Comparison of ENCODE assay signal across 23 mouse cellular contexts in genomic region chr10:24008143-24008542, GRCm38 (mm10). TPM values are rescaled to one million over a fixed set of nuclear protein-coding genes. Genes with fewer than 3 reads are reported as not detected.
"Had no signal": no experiment of that assay in that cellular context is flagged by ENCODE, and none has a peak within 500 bp of the region (broad histone marks: within the 10 kb centered on the region; RNA-seq: fewer than 3 reads in every experiment).

No protein-coding gene starts in this region.

- H3K36me3 ChIP-seq: limb, embryonic 12.5 days; limb, embryonic 15.5 days; midbrain, embryonic 12.5 days; midbrain, embryonic 15.5 days; neural tube, embryonic 12.5 days; neural tube, embryonic 15.5 days; stomach, embryonic 15.5 days had no signal

- H3K9me3 ChIP-seq: limb, embryonic 12.5 days; limb, embryonic 15.5 days; midbrain, embryonic 12.5 days; midbrain, embryonic 15.5 days; neural tube, embryonic 12.5 days; neural tube, embryonic 15.5 days; stomach, embryonic 15.5 days had no signal

- H3K4me1 ChIP-seq: limb, embryonic 12.5 days; limb, embryonic 15.5 days; midbrain, embryonic 12.5 days; midbrain, embryonic 15.5 days; neural tube, embryonic 12.5 days; neural tube, embryonic 15.5 days; stomach, embryonic 15.5 days had no signal

- ATAC-seq: inflammation-experienced regulatory T-cells, adult 6 months; intestine, embryonic 16.5 days; midbrain, embryonic 15.5 days had no signal

- H3K4me2 ChIP-seq: limb, embryonic 12.5 days; limb, embryonic 15.5 days; midbrain, embryonic 12.5 days; midbrain, embryonic 15.5 days; neural tube, embryonic 12.5 days; neural tube, embryonic 15.5 days; stomach, embryonic 15.5 days had no signal

- H3K4me3 ChIP-seq: limb, embryonic 12.5 days; limb, embryonic 15.5 days; midbrain, embryonic 12.5 days; midbrain, embryonic 15.5 days; neural tube, embryonic 12.5 days; neural tube, embryonic 15.5 days; stomach, embryonic 15.5 days had no signal

- H3K27ac ChIP-seq: kidney, postnatal 0 days; limb, embryonic 12.5 days; limb, embryonic 15.5 days; midbrain, embryonic 12.5 days; midbrain, embryonic 15.5 days; neural tube, embryonic 12.5 days; neural tube, embryonic 15.5 days; stomach, embryonic 15.5 days had no signal

- DNase-seq: kidney, adult 18-20 months; kidney, adult 9 months; kidney, postnatal 25 days; left cerebral cortex, postnatal 4 days; lung, adult 2 months; lung, postnatal 14 days; lung, postnatal 4 days; right cerebral cortex, adult 18-20 months; right cerebral cortex, postnatal 25 days; spleen, adult 18-20 months; thymus, postnatal 25 days had no signal

- H3K9ac ChIP-seq: limb, embryonic 12.5 days; limb, embryonic 15.5 days; midbrain, embryonic 12.5 days; midbrain, embryonic 15.5 days; neural tube, embryonic 12.5 days; neural tube, embryonic 15.5 days; stomach, embryonic 15.5 days had no signal

- H3K27me3 ChIP-seq: limb, embryonic 12.5 days; limb, embryonic 15.5 days; midbrain, embryonic 12.5 days; midbrain, embryonic 15.5 days; neural tube, embryonic 12.5 days; neural tube, embryonic 15.5 days; stomach, embryonic 15.5 days had no signal

RNA-seq across cellular contexts. Expression of gene Taar7b, which starts 8.4 kb away (rescaled TPM):
- polyA plus RNA-seq: inflammation-experienced regulatory T-cells, adult 6 months; intestine, embryonic 16.5 days; kidney, postnatal 0 days; limb, embryonic 12.5 days; limb, embryonic 15.5 days; lung, adult 2 months; lung, embryonic 16.5 days; midbrain, embryonic 12.5 days; midbrain, embryonic 15.5 days; neural tube, embryonic 12.5 days; neural tube, embryonic 15.5 days; stomach, embryonic 15.5 days; thymus, postnatal 0 days had no signal

RNA-seq across cellular contexts. Expression of gene Taar7a, which starts 14.9 kb away (rescaled TPM):
- polyA plus RNA-seq: inflammation-experienced regulatory T-cells, adult 6 months; intestine, embryonic 16.5 days; kidney, postnatal 0 days; limb, embryonic 12.5 days; limb, embryonic 15.5 days; lung, adult 2 months; lung, embryonic 16.5 days; midbrain, embryonic 12.5 days; midbrain, embryonic 15.5 days; neural tube, embryonic 12.5 days; neural tube, embryonic 15.5 days; stomach, embryonic 15.5 days; thymus, postnatal 0 days had no signal

RNA-seq across cellular contexts. Expression of gene Taar7d, which starts 18.9 kb away (rescaled TPM):
- polyA plus RNA-seq: inflammation-experienced regulatory T-cells, adult 6 months; intestine, embryonic 16.5 days; kidney, postnatal 0 days; limb, embryonic 12.5 days; limb, embryonic 15.5 days; lung, adult 2 months; lung, embryonic 16.5 days; midbrain, embryonic 12.5 days; midbrain, embryonic 15.5 days; neural tube, embryonic 12.5 days; neural tube, embryonic 15.5 days; stomach, embryonic 15.5 days; thymus, postnatal 0 days had no signal

RNA-seq across cellular contexts. Expression of gene Taar6, which starts 22.7 kb away (rescaled TPM):
- polyA plus RNA-seq: inflammation-experienced regulatory T-cells, adult 6 months; intestine, embryonic 16.5 days; kidney, postnatal 0 days; limb, embryonic 12.5 days; limb, embryonic 15.5 days; lung, adult 2 months; lung, embryonic 16.5 days; midbrain, embryonic 12.5 days; midbrain, embryonic 15.5 days; neural tube, embryonic 12.5 days; neural tube, embryonic 15.5 days; stomach, embryonic 15.5 days; thymus, postnatal 0 days had no signal

RNA-seq across cellular contexts. Expression of gene Taar7e, which starts 29.3 kb away (rescaled TPM):
- polyA plus RNA-seq: inflammation-experienced regulatory T-cells, adult 6 months; intestine, embryonic 16.5 days; kidney, postnatal 0 days; limb, embryonic 12.5 days; limb, embryonic 15.5 days; lung, adult 2 months; lung, embryonic 16.5 days; midbrain, embryonic 12.5 days; midbrain, embryonic 15.5 days; neural tube, embryonic 12.5 days; neural tube, embryonic 15.5 days; stomach, embryonic 15.5 days; thymus, postnatal 0 days had no signal
